Mouse (Mus musculus) midbrain, embryonic 12.5 days (tissue): ENCODE measurements around the gene Rom1. TPM values are rescaled to one million over a fixed set of nuclear protein-coding genes. Genes with fewer than 3 reads are reported as not detected.

ENCODE experiments used
- ATAC-seq: fragments of 200-750 bp; cut with Nextera tagmentation; 2 replicates; pipeline ENCODE4 v1.8.0; 2017; ENCODE audit warnings: low read depth, moderate TSS enrichment, moderate library complexity; ENCODE audit not compliant: low FRiP score
- H3K27ac ChIP-seq: fragments of 300-500 bp; sonication (generic); replicated peaks from 2 replicates; pipeline ENCODE4 v1.5.1; 2016; ENCODE audit warnings: mild to moderate bottlenecking
- H3K27me3 ChIP-seq: fragments of 300-500 bp; sonication (generic); 2 replicates; pipeline ENCODE4 v1.6.1; 2016; ENCODE audit warnings: mild to moderate bottlenecking
- H3K36me3 ChIP-seq: fragments of 300-500 bp; sonication (generic); 2 replicates; pipeline ENCODE4 v1.6.1; 2016
- H3K4me1 ChIP-seq: fragments of 300-500 bp; sonication (generic); 2 replicates; pipeline ENCODE4 v1.6.1; 2016
- H3K4me2 ChIP-seq: fragments of 300-500 bp; sonication (generic); replicated peaks from 2 replicates; pipeline ENCODE4 v1.6.1; 2016; ENCODE audit warnings: mild to moderate bottlenecking, moderate library complexity
- H3K4me3 ChIP-seq: fragments of 300-500 bp; sonication (generic); 2 replicates; pipeline ENCODE4 v1.5.1; 2016; ENCODE audit warnings: mild to moderate bottlenecking
- H3K9ac ChIP-seq: fragments of 300-500 bp; sonication (generic); replicated peaks from 2 replicates; pipeline ENCODE4 v1.6.1; 2016; ENCODE audit warnings: mild to moderate bottlenecking, moderate library complexity
- H3K9me3 ChIP-seq: fragments of 300-500 bp; sonication (generic); 2 replicates; pipeline ENCODE4 v1.6.1; 2016; ENCODE audit warnings: mild to moderate bottlenecking
- WGBS: fragments of 180-500 bp; shearing (Covaris S2); methylation state at CpG from one replicate; pipeline ENCODE4 v1.1.7; 2016; 5-methylcytosine and 5-hydroxymethylcytosine counted together
- polyA plus RNA-seq: library from polyadenylated mRNA; unstranded; fragments of >200 nt; fragmentation: Nextera tagmentation; extraction: Ambion mirVana; gene quantifications from 2 replicates; pipeline ENCODE4 v1.2.1, GENCODE M21; 2016

The Rom1 gene
- polyA plus RNA-seq, 1 experiment from 2014 or later, result 2.1 TPM

DNA sequence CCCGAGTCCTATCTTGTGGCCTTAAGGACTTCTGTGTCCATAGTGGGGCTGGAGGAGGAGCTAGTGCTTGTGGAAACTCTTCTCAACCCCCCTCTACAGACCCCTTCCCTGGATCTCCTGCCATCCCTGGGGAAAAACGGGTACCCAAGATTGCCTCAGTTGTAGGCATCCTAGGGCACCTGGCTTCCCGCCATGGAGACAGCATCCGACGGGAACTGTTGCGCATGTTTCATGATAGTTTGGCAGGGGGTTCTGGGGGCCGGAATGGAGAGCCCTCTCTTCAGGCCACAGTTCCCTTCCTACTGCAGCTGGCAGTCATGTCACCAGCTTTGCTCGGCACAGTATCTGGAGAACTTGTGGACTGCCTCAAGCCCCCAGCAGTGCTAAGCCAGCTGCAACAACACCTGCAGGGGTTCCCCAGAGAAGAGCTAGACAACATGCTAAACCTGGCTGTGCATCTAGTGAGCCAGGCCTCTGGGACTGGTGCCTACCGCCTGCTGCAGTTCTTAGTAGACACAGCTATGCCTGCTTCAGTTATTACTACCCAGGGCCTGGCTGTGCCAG lies 33.7 kb downstream of the Rom1 start:
- no peaks in the 10 kb centered on the region for H3K27me3 ChIP-seq

DNA sequence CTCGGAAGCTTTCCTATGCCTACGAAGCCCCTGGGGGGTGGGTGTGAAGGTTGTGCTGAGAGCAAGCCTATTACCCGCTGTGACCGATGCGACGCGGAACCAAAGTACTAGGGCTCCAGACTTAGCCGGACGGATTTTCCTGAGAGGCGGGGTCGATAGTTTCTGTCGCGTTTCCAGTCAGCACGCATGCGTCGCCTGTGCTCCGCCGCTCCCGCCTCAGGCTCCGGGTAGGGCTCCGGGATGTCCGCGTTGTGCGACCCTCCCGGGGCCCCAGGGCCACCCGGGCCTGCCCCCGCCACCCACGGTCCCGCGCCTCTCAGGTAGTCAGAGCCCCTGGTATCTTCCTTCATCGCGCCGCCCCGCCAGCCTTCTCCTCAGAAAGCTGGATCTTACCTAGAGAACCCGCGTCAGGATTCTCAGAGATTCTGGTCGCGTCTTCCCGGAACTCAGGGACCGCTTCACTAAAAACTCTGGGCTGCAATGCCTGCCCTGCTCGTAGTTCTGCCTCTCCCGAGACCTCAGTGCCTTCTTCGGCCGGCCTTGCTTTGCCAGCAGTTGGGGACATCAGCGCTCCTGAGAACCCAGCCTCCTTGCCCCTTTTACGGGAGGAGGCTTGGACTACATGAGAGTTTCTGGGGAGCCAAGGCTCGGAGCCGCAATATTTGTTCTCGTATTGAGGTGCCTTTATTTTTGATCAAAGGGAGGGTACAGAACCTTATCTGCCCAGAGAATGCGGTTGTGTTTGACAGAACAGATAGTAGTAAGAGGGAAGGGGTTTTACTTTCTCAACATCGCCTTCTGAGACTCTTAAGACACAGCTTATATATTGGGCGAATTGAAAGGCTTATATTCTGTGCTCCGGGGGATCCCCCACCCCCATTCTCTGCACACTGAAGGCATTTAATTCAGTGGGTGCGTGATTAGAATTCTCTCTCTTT lies 36.1 kb downstream of the Rom1 start, which contains the start of gene Ints5:
Gene Ints5 (plus strand): TSS at position 177 of the 938 bp plus-strand sequence.
- H3K4me1 ChIP-seq, result peaks cover 29% of the 10 kb centered on the region
- H3K27me3 ChIP-seq, result no peaks in the 10 kb centered on the region
- WGBS, result 3% methylated on average over 54 of the region's 54 CpGs
- no peaks in the 10 kb centered on the region for H3K9me3 ChIP-seq
- peak within 1 kb of the TSS; percentile 87 for H3K4me3 ChIP-seq
- H3K9ac ChIP-seq, result peak within 1 kb of the TSS; percentile 96
- peak; percentile 36 for ATAC-seq
- H3K27ac ChIP-seq, result peak within 1 kb of the TSS; percentile 85
- H3K4me2 ChIP-seq, result peak within 1 kb of the TSS; percentile 80
- peaks cover 39% of the 10 kb centered on the region for H3K36me3 ChIP-seq

More for the DNA sequence above, 33.7 kb downstream of the Rom1 start:
- Histone ChIP-seq H3K4me3 (no peak overlapping the region), H3K4me2 (no peak overlapping the region), H3K9ac (no peak overlapping the region), H3K27ac (no peak overlapping the region), H3K36me3 (peaks cover 36% of the 10 kb centered on the region), H3K4me1 (peaks cover 29% of the 10 kb centered on the region), H3K9me3 (no peaks in the 10 kb centered on the region)
- 93% methylated on average over 9 of the region's 9 CpGs for WGBS
- ATAC-seq, result no peak

- peaks cover 16% of the 10 kb centered on the region for H3K36me3 ChIP-seq
- WGBS, result under 1% methylated on average over 58 of the region's 58 CpGs
- peaks cover 25% of the 10 kb centered on the region for H3K4me1 ChIP-seq
- H3K27me3 ChIP-seq, result no peaks in the 10 kb centered on the region
- H3K9me3 ChIP-seq, result no peaks in the 10 kb centered on the region
- H3K9ac ChIP-seq, result peak within 1 kb of the TSS; percentile 81
- H3K4me2 ChIP-seq, result peak within 1 kb of the TSS; percentile 75
- peak within 1 kb of the TSS; percentile 67 for H3K4me3 ChIP-seq
- peak; percentile 96 for ATAC-seq
- H3K27ac ChIP-seq, result peak within 1 kb of the TSS; percentile 85
These were observed 40.4 kb downstream of the Rom1 start, which contains the start of the genes 1810009A15Rik and Gm49416 for GRCm38 (mm10) chr19:8888511-8889385. Gene 1810009A15Rik, plus strand, starts transcription at chr19:8888853. Gene Gm49416, plus strand, starts transcription at chr19:8888926.

DNA sequence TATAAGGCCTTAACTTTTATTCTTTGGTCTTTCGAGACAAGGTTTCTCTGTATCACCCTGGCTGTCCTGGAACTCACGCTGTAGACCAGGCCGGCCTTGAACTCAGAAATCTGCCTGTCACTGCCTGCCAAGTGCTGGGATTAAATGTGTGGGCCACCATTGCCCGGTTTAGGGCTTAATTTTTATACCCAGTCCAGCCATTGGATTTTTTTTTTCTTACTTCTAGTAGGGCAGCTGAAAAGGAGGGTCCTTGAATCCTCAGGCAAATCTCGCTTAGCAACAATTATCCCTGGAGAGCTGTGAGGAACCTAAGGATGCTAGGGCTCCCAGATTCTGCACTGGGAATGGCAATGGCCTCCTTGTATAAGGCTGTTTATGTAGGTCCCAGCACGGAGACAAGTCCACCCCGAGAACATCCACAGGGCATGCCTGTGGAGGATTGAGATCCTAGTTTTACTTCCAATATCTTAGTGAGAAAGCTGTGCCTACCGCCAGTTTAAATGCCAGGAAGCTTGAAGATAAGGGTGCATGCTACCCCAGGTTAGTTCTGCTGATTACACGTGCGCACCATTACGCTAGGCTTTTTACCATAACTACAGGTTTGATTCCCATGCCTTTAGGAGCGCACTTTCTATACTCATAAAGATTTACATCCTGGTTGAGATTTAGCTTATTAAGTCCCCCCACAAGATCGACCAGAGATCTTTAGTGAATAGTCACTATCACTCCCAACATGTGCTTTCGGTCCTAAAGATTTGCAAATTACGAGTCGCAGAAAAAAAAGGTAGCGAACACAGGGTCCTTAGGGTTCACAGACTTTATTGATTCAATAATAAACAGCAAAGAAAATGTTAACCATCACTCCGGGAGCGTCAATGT lies 41.3 kb downstream of the Rom1 start:
- peak overlapping the region; percentile 85 for H3K27ac ChIP-seq
- H3K36me3 ChIP-seq, result peaks cover 16% of the 10 kb centered on the region
- H3K27me3 ChIP-seq, result no peaks in the 10 kb centered on the region
- H3K4me1 ChIP-seq, result peaks cover 20% of the 10 kb centered on the region
- peak overlapping the region; percentile 75 for H3K4me2 ChIP-seq
- H3K4me3 ChIP-seq, result peak overlapping the region; percentile 67
- ATAC-seq, result no peak
- peak overlapping the region; percentile 81 for H3K9ac ChIP-seq
- 16% methylated on average over 19 of the region's 19 CpGs for WGBS
- no peaks in the 10 kb centered on the region for H3K9me3 ChIP-seq

GRCm38 (mm10) chr19:8886916-8887584 lies 42.1 kb downstream of the Rom1 start:
- 42% methylated on average over 1 of the region's 1 CpGs for WGBS
- Histone ChIP-seq H3K4me1 (peaks cover 20% of the 10 kb centered on the region), H3K4me2 (peak overlapping the region; percentile 75), H3K27me3 (no peaks in the 10 kb centered on the region), H3K27ac (no peak overlapping the region), H3K36me3 (peaks cover 16% of the 10 kb centered on the region), H3K4me3 (no peak overlapping the region), H3K9me3 (no peaks in the 10 kb centered on the region), H3K9ac (no peak overlapping the region)
- no peak for ATAC-seq

DNA sequence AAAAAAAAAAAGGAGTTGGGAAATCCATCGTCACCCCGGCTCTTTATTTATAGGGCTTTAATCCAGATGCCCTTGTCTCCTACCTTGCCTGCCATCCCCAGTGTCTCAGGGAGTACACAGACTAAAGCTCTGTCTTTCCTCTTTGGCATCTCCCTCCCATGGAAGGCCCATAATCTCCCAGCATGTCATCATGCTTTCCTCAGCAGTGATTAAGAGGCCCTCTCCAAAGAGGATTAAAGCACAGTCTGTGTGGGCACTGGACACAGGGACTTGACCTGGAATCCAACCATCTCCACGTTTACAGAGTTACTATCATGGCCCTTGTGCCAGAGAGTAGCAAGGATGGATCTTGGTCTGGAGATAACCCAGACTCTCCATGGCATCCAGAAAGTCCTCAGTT lies 45.5 kb downstream of the Rom1 start, which contains the start of the genes Lbhd1 and Gm49403:
Gene Lbhd1 (plus strand): TSS at position 117 of the 400 bp plus-strand sequence.
Gene Gm49403 (plus strand): TSS at position 315 of the 400 bp plus-strand sequence.
- H3K9ac ChIP-seq, result no peak within 1 kb of the TSS
- no peak within 1 kb of the TSS for H3K27ac ChIP-seq
- no peak within 1 kb of the TSS for H3K4me2 ChIP-seq
- H3K4me3 ChIP-seq, result no peak within 1 kb of the TSS
- H3K27me3 ChIP-seq, result no peaks in the 10 kb centered on the region
- H3K4me1 ChIP-seq, result peaks cover 23% of the 10 kb centered on the region
- WGBS, result 65% methylated on average over 3 of the region's 3 CpGs
- no peak for ATAC-seq
- H3K36me3 ChIP-seq, result 0 out of 2 replicates have a peak, but pooled peaks cover 3% of the 10 kb centered on the region
- H3K9me3 ChIP-seq, result no peaks in the 10 kb centered on the region

DNA sequence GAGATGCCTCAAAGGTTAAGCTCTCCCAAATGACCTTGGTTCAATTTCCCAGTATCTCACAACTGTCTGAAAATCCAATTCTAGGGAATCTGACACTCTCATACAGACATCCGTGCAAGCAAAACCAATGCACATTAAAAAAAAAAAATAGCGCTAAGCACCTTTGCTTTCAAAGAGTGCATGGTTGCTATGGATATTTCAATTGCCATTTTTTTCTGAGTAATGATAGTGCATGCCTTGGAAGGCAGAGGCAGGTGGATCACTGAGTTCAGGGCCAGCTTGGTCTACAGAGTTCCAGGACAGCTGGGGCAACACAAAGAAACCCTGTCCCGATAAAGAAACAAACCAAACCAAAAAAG lies 48.1 kb downstream of the Rom1 start:
- peak overlapping the region; percentile 69 for H3K4me3 ChIP-seq
- no peaks in the 10 kb centered on the region for H3K9me3 ChIP-seq
- H3K27ac ChIP-seq, result no peak overlapping the region
- H3K36me3 ChIP-seq, result peaks cover 21% of the 10 kb centered on the region
- H3K4me1 ChIP-seq, result peaks cover 12% of the 10 kb centered on the region
- 14% methylated on average over 3 of the region's 3 CpGs for WGBS
- H3K27me3 ChIP-seq, result no peaks in the 10 kb centered on the region
- H3K4me2 ChIP-seq, result peak overlapping the region; percentile 92
- 0 out of 2 replicates have a peak, but pooled peaks have one; percentile 8 for ATAC-seq
- peak overlapping the region; percentile 80 for H3K9ac ChIP-seq

- Histone ChIP-seq H3K36me3 (peaks cover 27% of the 10 kb centered on the region), H3K9me3 (no peaks in the 10 kb centered on the region), H3K27me3 (no peaks in the 10 kb centered on the region), H3K4me2 (peak within 1 kb of the TSS; percentile 92), H3K27ac (peak within 1 kb of the TSS; percentile 83), H3K4me3 (peak within 1 kb of the TSS; percentile 69), H3K9ac (peak within 1 kb of the TSS; percentile 80), H3K4me1 (peaks cover 12% of the 10 kb centered on the region)
- ATAC-seq, result peak; percentile 98
- under 1% methylated on average over 42 of the region's 42 CpGs for WGBS
These were observed 48.7 kb downstream of the Rom1 start, which contains the start of gene Uqcc3 for GRCm38 (mm10) chr19:8880311-8881033. Gene Uqcc3, minus strand, starts transcription at chr19:8880923.
